Mouse (Mus musculus) spleen, adult 12 weeks (tissue): ENCODE measurements around the gene Trmt1.

Experiments
- DNase-seq: peaks from one replicate; pipeline ENCODE4 v3.0.0; 2022; ENCODE audit warnings: low spot score

Gene Trmt1

GRCm38 (mm10) chr8:84732545-84732944 lies 46.4 kb downstream of the Trmt1 start:
- DNase-seq = no peak

DNA sequence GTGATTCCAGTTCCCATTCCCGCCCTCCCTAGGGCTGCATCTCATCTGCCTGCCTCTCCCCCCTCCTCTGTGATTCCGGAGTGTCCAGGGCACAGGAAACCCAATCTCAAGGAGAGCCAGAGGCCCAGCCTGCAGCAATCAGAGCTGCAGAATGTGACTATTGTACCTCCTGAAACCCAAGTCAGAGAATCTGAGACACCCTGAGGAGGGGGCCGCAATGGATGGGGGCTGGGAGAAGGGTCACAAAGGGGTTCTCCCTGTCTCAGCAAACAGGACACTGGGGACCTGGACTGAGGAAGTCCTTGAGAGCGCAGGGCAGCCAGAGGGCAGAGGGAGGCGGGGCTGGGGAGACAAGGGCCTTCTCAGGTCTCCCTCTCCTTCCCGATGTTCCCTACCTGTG lies 46.9 kb downstream of the Trmt1 start:
- no peak for DNase-seq

- DNase-seq = no peak
Observed at GRCm38 (mm10) chr8:84733959-84734358, 47.9 kb downstream of the Trmt1 start.

DNA sequence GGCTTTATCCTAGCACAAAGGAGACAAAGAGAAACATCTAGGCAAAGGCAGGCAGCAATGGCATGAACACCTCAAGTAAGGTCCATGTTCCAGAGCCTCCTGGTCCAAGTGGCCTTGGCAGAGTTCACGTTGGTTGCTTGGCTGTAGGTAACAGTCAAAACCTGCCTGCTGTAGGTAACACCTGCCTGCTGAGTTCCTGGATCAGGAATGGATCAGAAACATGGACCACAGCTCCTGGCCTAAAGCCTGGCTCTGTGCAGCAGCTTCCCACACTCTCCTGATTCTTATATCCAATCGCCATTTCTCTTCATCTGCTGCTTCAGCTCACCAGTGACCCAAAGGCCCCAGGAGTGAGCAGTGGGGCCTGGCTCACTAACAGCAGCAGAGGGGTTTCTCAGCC lies 48.6 kb downstream of the Trmt1 start:
- no peak for DNase-seq

GRCm38 (mm10) chr8:84735597-84735996 lies 49.5 kb downstream of the Trmt1 start:
- DNase-seq = no peak

GRCm38 (mm10) chr8:84736521-84736920 lies 50.4 kb downstream of the Trmt1 start:
- DNase-seq = no peak

GRCm38 (mm10) chr8:84737608-84738007 lies 51.5 kb downstream of the Trmt1 start:
- peak; percentile 74 for DNase-seq

GRCm38 (mm10) chr8:84738266-84738665 lies 52.2 kb downstream of the Trmt1 start:
- no peak for DNase-seq

DNA sequence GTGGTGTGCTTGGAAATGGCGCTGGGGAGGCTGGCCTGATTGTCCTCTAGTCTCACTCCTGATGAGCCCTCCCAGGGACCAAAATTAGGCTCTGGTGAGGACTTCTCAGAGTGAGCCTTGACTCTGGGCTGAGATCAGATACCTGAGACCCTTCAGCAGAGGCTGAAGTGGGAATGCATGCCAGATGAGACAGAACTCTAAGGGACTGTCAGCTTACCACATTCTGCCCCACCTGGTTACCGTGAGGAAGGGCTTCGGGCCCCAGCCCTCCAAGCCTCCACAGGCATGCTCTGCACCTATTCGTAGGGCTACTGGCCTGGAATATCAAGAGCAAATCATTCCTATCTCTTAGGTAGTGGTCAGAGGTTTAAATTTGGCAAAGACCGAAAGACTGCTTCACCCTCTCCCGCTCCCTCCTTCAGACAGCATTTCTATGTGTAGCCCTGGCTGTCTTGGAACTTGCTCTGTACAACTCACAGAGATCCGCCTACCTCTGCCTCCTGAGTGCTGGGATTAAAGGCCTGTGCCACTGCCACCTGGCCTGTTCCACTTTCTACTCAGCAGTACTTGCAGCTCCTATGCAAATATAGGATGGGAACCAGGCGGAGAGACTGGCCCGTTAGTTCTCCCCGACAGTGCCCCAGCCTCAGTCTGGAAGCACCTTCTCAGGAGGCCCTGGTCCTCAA lies 52.8 kb downstream of the Trmt1 start:
- DNase-seq = no peak

- no peak for DNase-seq
Observed at GRCm38 (mm10) chr8:84739401-84739742, 53.3 kb downstream of the Trmt1 start.

DNA sequence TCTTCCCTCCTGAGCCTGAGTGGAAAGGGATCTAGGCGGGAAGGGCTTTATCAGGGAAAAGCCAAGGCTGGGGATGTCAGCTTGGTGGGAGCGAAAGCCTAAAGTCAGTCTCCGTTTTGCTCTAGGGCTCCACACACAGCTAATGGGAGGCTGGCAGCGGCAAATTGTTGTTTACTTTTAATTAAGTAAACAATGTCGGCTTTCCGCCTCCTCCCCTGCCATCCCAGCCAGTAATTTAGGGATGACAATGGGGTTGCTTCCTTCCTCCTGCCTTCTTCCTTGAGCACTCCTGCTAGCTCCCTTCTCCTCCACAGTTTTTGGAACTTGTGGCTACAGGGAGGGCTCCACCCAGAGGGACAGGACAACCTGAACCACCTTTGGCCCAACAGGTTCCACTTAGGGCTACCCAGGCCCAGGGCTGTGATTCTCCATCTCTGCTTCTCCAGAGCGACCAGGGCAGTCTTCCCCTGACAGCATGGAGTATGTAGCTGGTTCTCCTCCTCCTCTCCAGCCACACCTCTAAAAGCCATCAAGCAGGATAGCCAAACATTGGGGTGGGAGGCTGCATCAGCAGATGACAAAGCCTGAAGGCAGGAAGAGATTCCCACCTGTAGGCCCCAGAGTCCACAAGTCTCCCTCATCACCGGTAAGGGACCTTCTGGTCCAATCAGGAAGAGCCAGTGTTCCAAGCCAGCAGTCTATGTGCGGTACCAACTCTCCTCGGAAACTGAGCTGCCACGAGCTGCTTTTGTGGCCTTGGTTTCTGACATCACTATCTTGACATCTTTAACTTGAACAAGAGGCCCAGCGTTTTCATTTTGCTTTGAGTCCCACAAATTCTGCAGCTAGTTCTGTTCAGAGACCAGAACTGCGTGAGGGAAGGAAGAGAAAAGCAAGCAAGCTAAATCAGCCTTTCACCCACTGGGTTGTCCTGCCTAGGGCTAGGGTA lies 55.1 kb downstream of the Trmt1 start:
- DNase-seq = no peak

- no peak for DNase-seq
Observed at GRCm38 (mm10) chr8:84742171-84743053, 56.3 kb downstream of the Trmt1 start.

GRCm38 (mm10) chr8:84743054-84743415 lies 56.9 kb downstream of the Trmt1 start:
- DNase-seq = no peak

DNA sequence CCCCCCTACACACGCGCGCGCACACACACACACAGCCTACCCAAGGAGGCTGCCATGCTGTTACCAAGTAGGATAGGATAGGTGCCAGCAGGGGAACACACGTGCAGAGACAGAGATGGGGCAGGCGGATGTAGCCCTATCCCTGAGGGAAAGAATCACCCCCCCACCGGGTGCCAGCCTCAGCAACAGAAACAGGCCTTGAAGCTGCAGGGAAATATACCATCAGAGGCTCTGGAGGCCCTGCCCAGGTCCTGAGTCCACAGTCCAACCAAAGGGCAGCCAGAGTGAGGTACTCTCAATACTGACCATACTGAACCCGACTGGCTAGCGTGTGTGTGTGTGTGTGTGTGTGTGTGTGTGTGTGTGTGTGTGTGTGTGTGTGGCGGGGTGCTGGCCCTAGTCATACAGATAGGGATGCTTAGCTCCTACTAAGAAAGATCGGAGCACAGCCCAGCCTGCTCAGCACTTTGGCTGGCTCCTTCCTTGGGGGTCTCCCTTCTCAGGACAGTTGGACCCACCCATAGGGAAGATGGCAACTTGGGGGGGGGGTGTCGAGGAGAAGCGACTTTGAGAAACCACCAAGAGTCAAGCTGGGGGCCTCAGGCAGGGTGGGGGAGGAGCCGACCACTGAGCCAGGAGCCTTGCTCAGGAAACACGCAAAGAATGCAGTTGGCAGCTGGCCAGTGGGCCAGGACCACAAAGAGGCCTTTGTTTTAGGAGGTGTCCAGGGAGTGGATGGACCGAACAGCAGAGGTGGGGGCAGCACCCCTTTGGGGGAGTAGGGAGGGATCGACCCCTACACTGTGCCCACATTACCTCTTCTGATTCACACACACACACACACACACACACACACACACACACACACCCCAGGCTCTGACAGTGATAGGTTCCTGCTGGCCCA lies 57.7 kb downstream of the Trmt1 start:
- no peak for DNase-seq

- DNase-seq = no peak
Observed at GRCm38 (mm10) chr8:84745032-84745925, 59.2 kb downstream of the Trmt1 start.
